Mouse (Mus musculus): ENCODE measurements at regions not wholly inside any gene's neighbourhood (a gene's known extent, or its start where the extent isn't known, plus 50 kb on each side); places are given as distances from the start of the nearest gene placed in this dataset.

GRCm38 (mm10) chr5:97236930-97237329, 125.5 kb upstream of the Paqr3 start:
- TF ChIP-seq EP300 (optimal IDR thresholded peaks at IDR 0.05) (no peak), CTCF (IDR thresholded peaks at IDR 0.05; ENCODE audit: low read depth) (peak; percentile 25; the same call in 1 of the 2 replicates)

All from stomach, postnatal 0 days (tissue).